Mouse (Mus musculus): ENCODE data around the gene Hist1h3f.

DNA sequence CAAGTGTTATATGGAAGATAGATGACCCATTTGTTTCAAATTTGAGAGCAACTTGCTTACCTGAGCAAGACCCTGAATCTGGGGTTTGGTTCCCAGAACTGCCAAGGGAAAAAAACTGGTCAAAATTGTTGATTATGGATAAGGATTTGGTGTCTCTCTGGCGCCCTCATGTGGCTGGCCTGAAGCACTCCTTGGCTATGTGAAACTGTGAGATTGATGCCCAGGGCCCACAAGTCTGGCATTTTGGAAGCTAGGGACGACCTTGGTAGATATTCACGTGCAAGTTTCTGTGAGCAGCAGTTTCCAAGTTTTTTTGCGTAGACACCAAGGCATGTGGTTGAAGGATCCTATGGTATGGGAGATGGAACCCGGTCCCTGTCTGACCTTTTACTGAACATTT lies 19.2 kb upstream of the Hist1h3f start:
- no peak for TF ChIP-seq EP300 (IDR thresholded peaks at IDR 0.05; ENCODE audit: low read depth)
- peak; percentile 82 for TF ChIP-seq CTCF (IDR thresholded peaks at IDR 0.05; ENCODE audit: low read depth)
